Mouse (Mus musculus): ENCODE data around the gene Ndrg3.
"Not testable (repeated sequence)": the region's sequence is repeated elsewhere in the genome, so short reads cannot be mapped to it uniquely, and the experiment has no call there.

The Ndrg3 gene

DNA sequence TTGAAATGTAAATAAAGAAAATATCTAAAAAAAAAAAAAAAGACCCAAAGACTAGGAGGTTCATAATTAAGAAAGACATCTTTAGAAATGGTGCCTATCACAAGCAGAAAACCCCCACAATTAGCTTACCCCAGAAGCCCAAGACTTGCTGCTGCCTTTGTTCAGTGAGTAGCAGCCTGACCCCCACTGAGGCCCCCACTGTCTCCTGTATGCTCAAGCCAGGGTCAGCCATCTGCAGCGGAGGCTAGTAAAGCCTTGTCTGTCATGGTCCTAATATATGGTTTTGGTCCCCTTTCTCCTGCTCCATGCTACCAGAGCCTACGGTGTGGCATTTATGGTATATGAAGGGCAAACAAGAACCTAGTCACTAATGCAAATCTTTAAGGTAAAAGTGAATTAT lies 90.5 kb downstream of the Ndrg3 start:
- DNase-seq (ENCODE audit: low spot score in 2 of 2), result no peak

DNA sequence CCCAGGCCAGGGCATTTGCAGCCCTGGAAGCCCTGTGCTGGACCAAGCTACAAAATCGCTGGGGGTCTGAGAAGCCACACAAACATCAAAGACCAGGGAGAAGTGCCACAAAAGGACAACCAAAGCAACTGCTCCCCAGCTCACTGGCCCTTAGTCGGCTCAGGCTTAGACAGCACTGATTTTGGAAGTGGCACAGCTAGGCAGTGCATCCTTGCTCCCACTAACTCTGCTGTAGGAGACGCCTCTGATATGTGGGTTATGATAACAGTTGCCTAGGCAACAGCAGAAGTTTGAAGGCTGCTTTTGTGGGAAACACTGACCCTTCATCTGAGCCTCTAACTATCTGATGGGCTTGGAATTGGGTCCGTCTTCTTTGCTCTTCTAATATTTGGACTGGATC lies 92.7 kb downstream of the Ndrg3 start:
- no peak for DNase-seq (ENCODE audit: low spot score in 2 of 2)

DNA sequence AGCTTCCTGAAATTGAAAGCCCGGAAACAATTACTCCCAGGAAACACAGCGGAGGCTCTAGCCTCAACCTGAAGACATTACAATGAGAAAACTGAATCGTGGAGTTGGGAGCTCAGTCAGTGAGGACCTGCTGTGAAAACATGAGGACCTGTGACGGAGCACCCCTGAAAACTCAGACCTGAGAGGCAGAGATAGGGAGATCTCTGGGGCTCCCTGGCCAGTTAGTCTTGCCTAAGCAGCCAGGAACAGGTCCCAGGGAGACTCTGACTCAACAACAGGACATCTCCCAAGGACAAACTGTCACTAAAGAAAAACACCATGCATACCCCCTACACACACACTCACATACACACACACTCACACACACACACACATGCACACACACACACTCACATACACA lies 93.5 kb downstream of the Ndrg3 start:
- DNase-seq (ENCODE audit: low spot score in 2 of 2), result no peak

DNA sequence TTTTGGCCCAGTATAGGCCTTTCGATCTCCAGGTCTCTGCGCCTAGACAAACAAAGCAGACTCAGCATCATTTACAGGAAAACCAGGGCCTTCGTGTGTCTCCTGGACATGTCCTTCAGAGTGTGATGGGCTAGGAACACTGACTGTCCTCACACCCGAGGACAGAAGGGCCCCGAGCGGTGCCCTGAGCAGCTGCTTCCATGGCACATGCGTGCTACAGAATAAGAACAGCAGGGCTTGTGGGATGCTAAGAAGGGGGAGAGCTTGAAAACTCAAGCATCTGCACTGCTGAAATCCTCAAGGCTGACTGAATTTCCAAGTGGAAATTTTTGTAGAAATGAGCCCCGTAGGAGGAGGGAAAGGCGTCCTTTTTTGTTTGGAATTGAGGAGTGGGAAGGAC lies 94.8 kb downstream of the Ndrg3 start:
- DNase-seq (ENCODE audit: low spot score in 2 of 2), result no peak

DNA sequence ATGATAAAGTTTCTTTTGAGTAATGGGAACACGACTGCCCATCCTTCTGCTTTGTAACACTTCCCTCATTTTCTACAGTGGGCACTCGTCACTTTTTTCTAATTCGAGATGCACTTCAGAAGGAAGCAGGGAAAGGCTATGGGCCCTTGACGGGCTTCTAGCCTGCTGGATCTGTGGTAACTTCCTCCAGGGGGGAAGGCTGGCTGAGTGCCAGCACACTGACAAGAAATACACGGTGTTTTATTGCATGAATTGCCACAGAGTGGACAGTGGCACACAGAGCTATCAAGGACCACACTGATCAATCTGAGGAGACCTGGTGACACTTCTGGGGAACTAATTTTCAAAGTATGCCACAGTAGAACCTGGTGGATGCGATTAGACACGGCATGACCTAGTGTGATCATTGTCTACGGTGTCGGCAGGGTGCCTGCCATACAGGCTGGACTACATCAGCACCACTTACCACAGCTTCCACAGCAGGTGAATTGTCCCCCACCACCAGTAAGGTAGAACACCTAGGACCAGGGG lies 95.4 kb downstream of the Ndrg3 start:
- no peak for DNase-seq (ENCODE audit: low spot score in 2 of 2)

DNA sequence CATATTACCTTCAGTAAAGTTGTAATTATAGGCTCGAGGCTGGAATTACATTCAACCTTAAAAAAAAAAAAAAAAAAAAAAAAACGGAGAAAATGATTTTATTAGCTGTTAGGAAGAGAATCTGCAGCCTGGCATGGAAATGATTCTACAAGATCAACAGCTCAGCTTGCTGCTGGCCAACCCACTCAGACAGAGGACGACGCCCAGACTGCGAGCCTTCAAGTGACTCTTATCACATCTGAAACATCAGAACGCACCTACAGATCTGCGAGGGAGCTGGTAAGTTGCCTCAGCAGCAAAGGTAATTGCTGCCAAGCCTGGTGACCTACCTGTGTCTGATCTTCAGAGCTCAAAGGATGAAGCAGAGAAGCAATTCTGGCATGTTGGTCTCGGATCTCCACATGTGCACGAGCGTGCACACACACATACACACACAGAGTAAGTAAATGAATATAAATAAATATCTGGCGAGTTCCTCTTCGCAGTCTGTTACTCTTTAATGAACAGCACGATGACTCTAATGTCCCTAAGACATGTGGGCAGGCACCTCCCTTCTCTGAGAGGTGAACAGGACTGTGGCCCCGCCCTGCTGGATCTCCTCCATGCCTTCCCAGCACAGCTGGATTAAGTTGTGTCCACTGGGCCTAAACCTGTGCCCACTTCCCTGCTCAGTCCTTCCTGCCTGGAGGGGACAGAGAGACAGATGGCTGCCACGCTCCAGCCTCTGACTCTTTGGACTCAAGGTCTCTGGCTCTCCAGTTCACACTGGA lies 97.2 kb downstream of the Ndrg3 start:
- no peak for DNase-seq (ENCODE audit: low spot score in 2 of 2)

GRCm38 (mm10) chr2:156892821-156893220 lies 99.0 kb downstream of the Ndrg3 start:
- no peak for DNase-seq (ENCODE audit: low spot score in 2 of 2)

DNA sequence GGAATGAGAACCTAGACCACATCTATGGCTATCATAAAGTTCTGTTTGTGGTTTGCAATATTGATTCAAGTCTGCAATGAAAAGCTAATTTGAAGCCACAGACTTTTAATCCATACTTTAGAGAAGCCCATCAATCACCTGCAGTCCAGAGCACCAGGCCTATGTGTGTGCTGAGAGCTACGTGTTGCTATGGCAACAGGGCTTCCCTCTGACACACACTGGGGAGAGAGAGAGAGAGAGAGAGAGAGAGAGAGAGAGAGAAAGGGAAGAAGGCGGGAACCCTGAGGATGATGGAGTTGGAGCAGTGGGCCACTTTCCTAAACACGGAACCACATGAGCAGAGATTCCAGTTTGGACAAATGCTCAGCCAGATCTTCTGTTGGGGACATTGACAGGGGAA lies 99.6 kb downstream of the Ndrg3 start:
- DNase-seq (ENCODE audit: low spot score in 2 of 2), result no peak

- no peak for DNase-seq (ENCODE audit: low spot score in 2 of 2)
These were observed 103.4 kb downstream of the Ndrg3 start for GRCm38 (mm10) chr2:156888490-156888889.

DNA sequence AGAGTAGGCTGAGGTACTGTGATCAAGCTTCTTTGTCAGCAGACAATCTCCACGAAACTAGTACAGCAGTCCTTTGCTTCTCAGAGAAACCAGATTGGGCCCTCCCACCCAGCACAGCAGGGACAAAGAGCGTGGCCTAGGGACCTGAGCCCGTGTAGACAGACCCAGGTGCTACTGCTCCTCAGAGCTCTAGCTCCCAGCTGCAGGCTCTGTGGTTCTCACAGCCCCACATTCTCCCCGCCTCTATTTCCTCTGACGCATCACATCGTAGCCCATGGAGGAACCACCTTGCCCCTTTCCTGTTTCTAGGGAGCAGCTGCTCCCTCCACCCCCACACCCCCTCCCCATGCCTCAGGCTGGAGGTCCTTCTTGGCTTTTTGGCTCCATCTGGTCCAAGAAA lies 104.8 kb downstream of the Ndrg3 start, which contains the start of gene Sla2:
TSS of gene Sla2 (minus strand) at position 176 of the 400 bp plus-strand sequence.
- no peak for DNase-seq (ENCODE audit: low spot score in 2 of 2)

DNA sequence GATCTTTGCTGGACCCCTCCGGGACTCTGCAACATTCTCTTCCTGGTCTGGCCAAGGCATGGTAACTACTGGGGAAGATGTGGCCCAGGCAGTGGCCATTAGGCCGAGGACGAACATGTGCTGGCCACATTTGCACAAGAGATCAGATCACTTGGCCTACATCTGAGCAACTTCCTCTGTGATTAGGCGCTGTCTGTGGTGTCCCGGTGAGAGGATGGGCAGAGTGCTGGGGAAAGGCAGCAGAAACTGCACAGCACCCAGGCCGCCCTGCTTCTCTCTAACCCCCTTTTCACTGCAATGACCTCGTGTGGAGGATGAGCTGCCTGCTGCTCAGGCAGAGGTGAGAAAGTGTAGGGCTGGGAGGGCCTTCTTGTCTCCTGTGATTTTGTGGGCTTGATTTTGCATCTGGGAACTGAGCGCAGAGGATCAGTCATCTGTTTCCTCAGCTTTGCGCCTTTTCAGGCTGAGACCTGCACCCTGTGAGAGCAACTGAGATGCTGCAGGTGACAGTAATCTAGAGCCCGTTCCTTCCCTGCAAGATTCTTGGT lies 105.7 kb downstream of the Ndrg3 start:
- no peak for DNase-seq (ENCODE audit: low spot score in 2 of 2)

- not testable (repeated sequence) for DNase-seq (ENCODE audit: low spot score in 2 of 2)
These were observed 106.2 kb downstream of the Ndrg3 start for GRCm38 (mm10) chr2:156885666-156886065.

DNA sequence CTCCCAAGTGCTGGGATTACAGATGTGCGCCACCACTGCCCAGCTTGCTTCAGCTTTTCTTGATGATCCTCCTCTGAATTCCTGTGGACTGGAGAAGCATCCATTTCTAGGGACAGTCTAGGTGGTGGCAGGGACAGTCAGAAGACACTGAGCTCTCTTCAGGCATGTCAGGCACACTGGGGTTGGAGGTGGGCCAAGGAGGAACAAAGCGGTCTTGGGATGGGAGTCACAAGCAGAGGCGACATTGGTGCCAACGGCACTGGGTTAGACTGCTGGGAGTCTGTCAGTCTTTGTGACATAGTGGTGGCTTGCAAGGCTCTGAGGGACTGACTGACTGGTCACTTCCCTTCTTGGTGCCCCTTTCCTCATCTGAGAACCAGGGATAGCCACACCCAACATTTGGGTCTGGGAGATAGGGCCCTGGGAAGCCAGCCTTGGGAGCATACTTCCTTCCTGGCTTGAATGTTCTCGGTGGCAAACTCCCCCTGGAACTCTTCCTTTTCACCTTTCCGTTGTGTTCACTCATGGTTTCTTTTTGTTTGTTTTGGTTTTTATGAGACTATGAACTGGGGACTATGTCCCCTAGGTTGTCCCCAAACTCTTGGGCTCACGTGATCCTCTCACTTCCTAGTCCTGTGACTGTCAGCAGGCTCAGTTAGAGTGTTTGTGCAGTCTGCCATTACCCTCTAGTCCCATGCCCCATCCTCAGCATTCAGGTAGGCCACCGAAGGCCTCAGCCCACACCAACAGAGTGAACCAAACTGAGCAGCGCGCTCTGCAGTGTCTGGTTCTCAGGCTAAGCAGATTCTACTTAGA lies 107.3 kb downstream of the Ndrg3 start:
- no peak for DNase-seq (ENCODE audit: low spot score in 2 of 2)

GRCm38 (mm10) chr2:156882431-156883001 lies 109.3 kb downstream of the Ndrg3 start:
- DNase-seq (ENCODE audit: low spot score in 2 of 2), result no peak

DNA sequence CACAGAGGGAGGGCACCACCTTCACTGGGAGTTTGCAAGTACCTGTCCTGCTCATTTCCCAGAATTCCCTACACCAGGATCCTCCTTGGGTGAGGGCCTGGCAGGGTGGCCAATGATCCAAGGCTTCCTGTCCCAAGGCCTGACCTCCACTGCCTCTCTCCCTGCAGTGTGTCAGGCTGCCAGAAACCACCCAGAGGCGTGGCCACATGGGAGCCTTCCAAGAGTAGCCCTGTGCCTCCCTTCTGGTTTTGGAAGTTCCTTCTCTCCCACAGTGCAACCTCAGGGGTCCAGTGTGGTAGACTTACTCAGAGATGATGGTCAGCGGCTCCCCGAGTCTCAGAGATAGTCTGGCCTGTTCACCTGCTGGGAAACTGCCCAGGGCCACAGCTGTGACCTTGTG lies 112.3 kb downstream of the Ndrg3 start:
- no peak for DNase-seq (ENCODE audit: low spot score in 2 of 2)

GRCm38 (mm10) chr2:156877726-156878125 lies 114.1 kb downstream of the Ndrg3 start:
- no peak for DNase-seq (ENCODE audit: low spot score in 2 of 2)

Data from urinary bladder, adult 18-20 months (tissue).